8 mouse cellular contexts compared by ENCODE assay signal in genomic region chr2:93956331-93956801, GRCm38 (mm10). TPM values are rescaled to one million over a fixed set of nuclear protein-coding genes. Genes with fewer than 3 reads are reported as not detected.
DNase-seq lines count a peak whose midpoint lies in the region; ATAC-seq and TF ChIP-seq lines count a peak whose summit lies in the region.

No protein-coding gene starts in this region.

- peak overlapping the region; percentile 71 for H3K4me3 ChIP-seq in hindbrain, embryonic 10.5 days
- peak overlapping the region; percentile 74 for H3K4me3 ChIP-seq in lung, postnatal 0 days (ENCODE audit: low read depth, low read length)

- peak; percentile 34 for ATAC-seq in lung, postnatal 0 days
- ATAC-seq in erythroid progenitor cell, adult 5-6 weeks (replicated peaks; ENCODE audit: low FRiP score, poor library complexity, severe bottlenecking) = no peak

- TF ChIP-seq EP300 in lung, postnatal 0 days (IDR thresholded peaks at IDR 0.05) = no peak

- no peaks in the 10 kb centered on the region for H3K36me3 ChIP-seq in hindbrain, embryonic 10.5 days
- H3K36me3 ChIP-seq in lung, postnatal 0 days (ENCODE audit: insufficient read depth, low read length) = no peaks in the 10 kb centered on the region

- no peaks in the 10 kb centered on the region for H3K9me3 ChIP-seq in hindbrain, embryonic 10.5 days
- no peaks in the 10 kb centered on the region for H3K9me3 ChIP-seq in lung, postnatal 0 days (ENCODE audit: low read length)

- peaks cover 76% of the 10 kb centered on the region for H3K27me3 ChIP-seq in hindbrain, embryonic 10.5 days (ENCODE audit: insufficient read depth, poor library complexity, severe bottlenecking)
- H3K27me3 ChIP-seq in lung, postnatal 0 days (replicated peaks; ENCODE audit: insufficient read depth, low read length) = no peaks in the 10 kb centered on the region

- H3K9ac ChIP-seq in lung, postnatal 0 days (replicated peaks; ENCODE audit: low read depth) = peak overlapping the region; percentile 69

- no peak for TF ChIP-seq CTCF in lung, postnatal 0 days (IDR thresholded peaks at IDR 0.05)

- peak; percentile 74 for DNase-seq in ZHBTc4 (ENCODE audit: low read depth, low spot score)
- peak; percentile 66 for DNase-seq in cerebellum, adult 9-10 months
- peak; percentile 47 to 53 for DNase-seq in frontal cortex, postnatal 14 days (ENCODE audit: low spot score in 2 of 2)
- peak; percentile 79 for DNase-seq in hindbrain, embryonic 10.5 days (ENCODE audit: low spot score)
- DNase-seq in layer of hippocampus, postnatal 10 days (ENCODE audit: low spot score in 2 of 2) = peak; percentile 65 to 69
- DNase-seq in lung, postnatal 0 days (ENCODE audit: low spot score) = peak; percentile 56
- DNase-seq in retina, embryonic 14.5 days (ENCODE audit: low spot score) = peak; percentile 69

- peak overlapping the region; percentile 60 for H3K4me2 ChIP-seq in lung, postnatal 0 days (replicated peaks; ENCODE audit: low read depth, low read length)

- H3K27ac ChIP-seq in hindbrain, embryonic 10.5 days = peak overlapping the region; percentile 87
- peak overlapping the region; percentile 91 for H3K27ac ChIP-seq in lung, postnatal 0 days (ENCODE audit: low read length)

- WGBS in hindbrain, embryonic 10.5 days = under 1% methylated on average over 44 of the region's 44 CpGs
- 1% methylated on average over 30 of the region's 44 CpGs for WGBS in lung, postnatal 0 days

- H3K4me1 ChIP-seq in hindbrain, embryonic 10.5 days (replicated peaks) = peaks cover 36% of the 10 kb centered on the region
- peaks cover 5% of the 10 kb centered on the region; the same call in 1 of the 2 replicates for H3K4me1 ChIP-seq in lung, postnatal 0 days (ENCODE audit: insufficient read depth, low read depth, low read length)

RNA-seq across cellular contexts. Expression of gene Gm13889, which starts 0.6 kb away (rescaled TPM):
- polyA plus RNA-seq in hindbrain, embryonic 10.5 days (2016; fragmentation: Nextera tagmentation; extraction: Ambion mirVana) = 3.0 and 4.0 TPM in 2 replicates
- total RNA-seq in layer of hippocampus, postnatal 10 days (2021) = 10 to 100 TPM; 44.4 to 49.5 TPM
- polyA plus RNA-seq in lung, postnatal 0 days (2015; fragmentation: Nextera tagmentation; extraction: Ambion mirVana) = 62.6 and 64.6 TPM in 2 replicates
- not detected in 2 replicates for total RNA-seq in erythroid progenitor cell, adult 5-6 weeks (2015; ENCODE audit: low replicate concordance)
- total RNA-seq in erythroid progenitor cell, adult 5-6 weeks (2017; ENCODE audit: low replicate concordance) = not detected in 2 replicates

RNA-seq across cellular contexts. Expression of gene Gm27027, which starts 39.8 kb away (rescaled TPM):
- polyA plus RNA-seq in hindbrain, embryonic 10.5 days (2016; fragmentation: Nextera tagmentation; extraction: Ambion mirVana) = not detected in 2 replicates
- total RNA-seq in layer of hippocampus, postnatal 10 days (2021) = not detected
- not detected in 2 replicates for polyA plus RNA-seq in lung, postnatal 0 days (2015; fragmentation: Nextera tagmentation; extraction: Ambion mirVana)
- total RNA-seq in erythroid progenitor cell, adult 5-6 weeks (2015; ENCODE audit: low replicate concordance) = not detected in 2 replicates
- not detected in 2 replicates for total RNA-seq in erythroid progenitor cell, adult 5-6 weeks (2017; ENCODE audit: low replicate concordance)

RNA-seq across cellular contexts. Expression of gene Alkbh3, which starts 54.2 kb away (rescaled TPM):
- 57.5 and 58.7 TPM in 2 replicates for polyA plus RNA-seq in hindbrain, embryonic 10.5 days (2016; fragmentation: Nextera tagmentation; extraction: Ambion mirVana)
- 10 to 100 TPM; 22.6 to 26.9 TPM for total RNA-seq in layer of hippocampus, postnatal 10 days (2021)
- 46.1 and 59.9 TPM in 2 replicates for polyA plus RNA-seq in lung, postnatal 0 days (2015; fragmentation: Nextera tagmentation; extraction: Ambion mirVana)
- total RNA-seq in erythroid progenitor cell, adult 5-6 weeks (2015; ENCODE audit: low replicate concordance) = 9.7 and 31.4 TPM in 2 replicates
- total RNA-seq in erythroid progenitor cell, adult 5-6 weeks (2017; ENCODE audit: low replicate concordance) = 5.4 and 7.8 TPM in 2 replicates

Comparison
In these comparisons a context has a peak if more than half of its experiments do, and no peak if none do; other contexts are left out.
1. RNA of gene Gm13889, which starts 0.6 kb away (total RNA-seq): 44.4 to 49.5 TPM in layer of hippocampus, postnatal 10 days; not detected in erythroid progenitor cell, adult 5-6 weeks; every median in the first group is over 10 times any median in the second.
2. Peak in every context shown above with its lines, with median percentiles within 50 percentile points of each other: DNase-seq.